Mouse (Mus musculus) adrenal gland, adult 8-10 months (tissue): ENCODE results near the gene Nts. TPM values are rescaled to one million over a fixed set of nuclear protein-coding genes. Genes with fewer than 3 reads are reported as not detected.
"Not testable (repeated sequence)": the region's sequence is repeated elsewhere in the genome, so short reads cannot be mapped to it uniquely, and the experiment has no call there.

Experiments
- DNase-seq: peaks from one replicate; pipeline ENCODE4 v3.0.0; 2022
- total RNA-seq, 4 experiments: library from RNA; stranded (reverse); gene quantifications; 2 replicates each; pipeline ENCODE4 v1.2.4; 2022

Nts gene
- not detected for total RNA-seq

GRCm38 (mm10) chr10:102490386-102490785, at the start of gene Nts:
Nts (minus strand) TSS chr10:102490486.
- no peak for DNase-seq

DNA sequence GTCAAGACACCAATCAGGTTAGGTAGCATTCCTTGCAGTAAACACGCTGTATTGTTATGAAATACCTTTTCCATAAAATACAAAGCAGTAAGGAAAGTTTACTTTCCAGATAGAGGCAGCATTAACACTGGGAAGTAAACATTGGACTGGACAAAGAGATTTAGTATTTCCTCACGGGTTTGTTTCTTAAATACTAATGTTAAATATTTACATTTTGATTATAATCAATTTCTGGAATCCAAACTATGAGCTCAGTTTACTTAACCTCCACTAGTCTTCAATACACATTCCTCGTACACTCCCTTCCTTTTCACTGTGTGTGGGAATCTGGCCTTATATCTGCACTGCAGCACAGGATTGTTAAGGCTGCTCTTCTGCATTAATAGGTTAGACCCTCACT, 37.6 kb upstream of the Nts start:
- DNase-seq: no peak

GRCm38 (mm10) chr10:102514159-102514558, 23.9 kb upstream of the Nts start:
- DNase-seq: no peak

DNA sequence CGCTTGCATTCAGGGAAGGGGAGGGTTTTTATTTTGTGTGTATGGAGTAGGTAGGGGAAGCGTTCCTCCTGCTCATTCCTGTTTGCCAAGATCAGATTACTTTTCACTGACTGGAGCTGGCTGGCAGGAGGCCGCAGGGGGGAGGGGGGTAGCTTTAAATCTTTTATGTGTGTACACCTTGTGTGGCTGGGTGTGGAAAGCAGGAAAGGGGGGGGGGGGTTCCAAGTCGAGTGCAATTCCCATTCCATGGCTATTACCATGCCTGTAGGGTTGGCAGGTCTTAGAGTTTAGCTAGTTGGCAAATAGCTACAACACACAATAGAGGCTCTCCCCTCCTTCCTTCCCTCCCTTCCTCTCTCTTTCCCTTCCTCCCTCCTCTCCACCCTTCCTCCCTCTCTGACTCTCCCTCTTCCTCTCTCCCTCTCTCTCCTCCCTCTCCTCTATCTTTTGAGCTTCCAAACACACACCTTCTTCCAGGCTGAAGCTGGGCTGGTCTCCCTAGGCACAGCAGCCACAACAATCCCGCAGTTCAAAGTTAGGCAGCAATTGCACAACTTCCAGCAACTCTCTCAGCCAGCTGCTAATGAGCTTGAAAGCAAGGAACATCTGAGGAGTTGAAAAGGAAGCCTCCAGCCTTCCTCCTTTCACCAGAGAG, 21.6 kb upstream of the Nts start, which contains the start of gene Rassf9:
Gene Rassf9, plus strand, starts transcription at position 416 of the 655 bp plus-strand sequence.
- DNase-seq: no peak

GRCm38 (mm10) chr10:102511461-102511806, 21.1 kb upstream of the Nts start:
- no peak for DNase-seq

GRCm38 (mm10) chr10:102507386-102507785, 17.1 kb upstream of the Nts start:
- no peak for DNase-seq

- DNase-seq: no peak
Measured at GRCm38 (mm10) chr10:102498754-102499153, 8.5 kb upstream of the Nts start.

DNA sequence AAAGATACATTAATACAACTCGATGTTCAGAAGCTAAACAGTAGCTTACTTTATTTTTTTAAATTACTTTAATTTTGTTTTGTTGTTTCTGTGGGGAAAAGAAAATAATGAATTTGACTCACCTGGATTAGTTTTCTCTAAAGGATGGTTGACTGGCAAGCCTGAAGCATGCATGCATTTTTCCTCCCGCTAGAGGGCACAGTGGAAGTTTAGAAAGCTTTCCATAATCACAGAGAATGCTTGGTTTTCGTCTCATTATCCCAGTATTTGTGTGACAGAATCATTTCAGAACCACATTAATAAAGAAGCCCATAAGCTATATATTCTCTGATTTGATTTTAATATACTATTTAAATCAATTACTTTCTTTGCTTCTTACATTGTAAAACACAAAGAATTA, 1.5 kb upstream of the Nts start:
- no peak for DNase-seq

GRCm38 (mm10) chr10:102469412-102469811, 20.9 kb downstream of the Nts start:
- DNase-seq: no peak

- no peak for DNase-seq
Measured at GRCm38 (mm10) chr10:102451756-102452155, 38.5 kb downstream of the Nts start.

DNA sequence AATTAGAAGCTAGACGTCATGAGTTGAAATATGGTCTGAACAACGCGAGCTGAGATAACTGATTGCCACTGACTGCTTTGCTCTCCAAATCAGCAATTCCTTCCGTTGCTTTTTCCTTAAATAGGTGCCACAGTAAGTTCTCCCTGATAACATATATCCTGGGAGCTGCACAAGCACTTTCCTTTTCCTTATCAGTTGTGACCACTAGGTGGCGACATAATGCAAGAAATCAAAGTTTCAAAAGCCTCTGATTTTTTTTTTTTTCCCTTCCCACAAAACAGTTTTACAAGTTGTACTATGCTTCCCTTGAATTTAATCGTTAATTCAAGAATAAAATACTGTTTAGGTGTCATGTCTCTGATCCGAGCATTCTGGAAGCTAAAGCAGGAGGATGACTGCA, 40.8 kb downstream of the Nts start:
- no peak for DNase-seq

- DNase-seq: no peak
Measured at GRCm38 (mm10) chr10:102444912-102445556, 45.3 kb downstream of the Nts start.

DNA sequence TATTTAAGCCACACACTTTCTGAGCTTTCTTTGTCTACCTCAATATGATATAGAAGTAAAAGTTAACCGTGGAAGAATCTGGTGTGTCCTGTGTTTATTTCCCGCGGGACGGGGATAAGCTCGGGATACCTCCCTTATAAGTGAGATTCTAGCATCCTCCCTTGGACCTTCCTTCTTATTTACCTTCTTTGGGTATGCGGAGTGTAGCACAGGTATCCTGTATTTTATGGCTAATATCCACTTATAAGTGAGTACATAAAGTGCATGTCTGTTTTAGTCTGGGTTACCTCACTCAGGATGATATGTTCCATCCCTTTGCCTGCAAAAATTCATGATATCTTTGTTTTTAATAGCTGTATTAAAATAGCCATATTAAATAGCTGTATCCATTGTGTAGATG, 54.8 kb downstream of the Nts start:
- DNase-seq: not testable (repeated sequence)

- DNase-seq: not testable (repeated sequence)
Measured at GRCm38 (mm10) chr10:102435048-102435447, 55.2 kb downstream of the Nts start.

Other genes with a start within 250 kb of the Nts start
- gene Rassf9, start 21.7 kb upstream of the Nts start, total RNA-seq: 1 to 10 TPM; 2.7 to 6.0 (median 4.5) TPM